Mouse (Mus musculus) lung, adult 2 months (tissue): ENCODE results near the gene Card19.

Experiments used
- CTCF ChIP-seq: fragments of 200-500 bp; IDR thresholded peaks from 2 replicates; pipeline ENCODE4 v1.5.1; 2011; ENCODE audit warnings: mild to moderate bottlenecking, low read length, control low read depth; ENCODE audit not compliant: insufficient read depth
- POLR2A ChIP-seq: fragments of 200-500 bp; IDR thresholded peaks from 2 replicates; pipeline ENCODE4 v1.6.1; 2011; ENCODE audit warnings: low read depth, mild to moderate bottlenecking, control low read depth, low read length, borderline replicate concordance; ENCODE audit errors: extremely low read depth

GRCm38 (mm10) chr13:49200688-49201087, 15.1 kb downstream of the Card19 start:
- TF ChIP-seq CTCF, result no peak
- no peak for TF ChIP-seq POLR2A
